Mouse (Mus musculus) adrenal gland, postnatal 25 days (tissue): ENCODE data around the gene Swsap1. TPM values are rescaled to one million over a fixed set of nuclear protein-coding genes. Genes with fewer than 3 reads are reported as not detected.

Experiments
- DNase-seq: peaks from one replicate; pipeline ENCODE4 v3.0.0; 2021; ENCODE audit warnings: mixed read lengths
- long read RNA-seq: library from polyadenylated mRNA; stranded (forward); transcript quantifications from one replicate; pipeline ENCODE4 v2.0.0, GENCODE M21; 2021
- total RNA-seq: library from RNA; stranded (reverse); gene quantifications from 2 replicates; pipeline ENCODE4 v1.2.3, GENCODE M21; 2021

The Swsap1 gene
- total RNA-seq = 14.0 and 19.4 TPM in 2 replicates
- long read RNA-seq, transcript Swsap1-201 (2 exons, 1,838 nt) = major isoform, 20 of 23 reads
- long read RNA-seq, partial matches to known transcripts = 2 of 23 reads
- long read RNA-seq, other reads (novel, unspliced or antisense) = 1 of 23 reads

DNA sequence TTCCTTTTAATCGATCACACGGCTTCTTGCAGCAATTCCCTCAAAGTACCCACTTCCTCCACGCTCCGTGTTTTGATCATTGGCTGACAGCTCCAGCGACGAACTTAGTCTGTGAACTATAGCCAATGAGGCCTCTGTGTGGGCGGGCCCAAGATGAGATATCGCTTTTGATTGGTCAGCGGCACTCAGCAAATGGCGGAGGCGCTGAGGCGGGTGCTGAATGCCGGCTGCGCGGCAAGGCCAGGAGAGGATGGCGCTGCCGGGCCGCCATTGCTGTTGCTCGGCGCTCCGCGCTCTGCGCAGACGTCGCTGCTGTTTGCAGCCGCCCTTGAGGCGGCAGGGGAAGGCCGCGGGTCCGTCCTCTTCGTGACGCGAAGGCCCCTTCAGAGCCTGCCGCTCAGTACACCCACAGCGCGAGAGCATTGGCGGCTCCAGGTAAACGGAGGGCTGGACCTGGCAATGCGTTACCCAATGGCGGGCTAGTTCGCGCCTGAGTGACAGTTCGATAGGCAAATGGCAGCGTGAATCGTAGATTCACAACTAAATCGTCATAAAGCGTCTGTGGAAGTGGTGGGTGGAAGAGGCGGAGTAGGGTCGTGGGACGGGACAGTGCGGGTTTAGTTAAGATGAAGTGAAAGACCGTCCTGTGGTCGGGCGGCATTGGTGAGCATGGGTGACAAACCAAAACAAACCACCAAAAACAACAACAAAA, at the start of gene Swsap1:
Gene Swsap1 (plus strand): TSS at position 186 of the 712 bp plus-strand sequence.
- DNase-seq = peak; percentile 95

DNA sequence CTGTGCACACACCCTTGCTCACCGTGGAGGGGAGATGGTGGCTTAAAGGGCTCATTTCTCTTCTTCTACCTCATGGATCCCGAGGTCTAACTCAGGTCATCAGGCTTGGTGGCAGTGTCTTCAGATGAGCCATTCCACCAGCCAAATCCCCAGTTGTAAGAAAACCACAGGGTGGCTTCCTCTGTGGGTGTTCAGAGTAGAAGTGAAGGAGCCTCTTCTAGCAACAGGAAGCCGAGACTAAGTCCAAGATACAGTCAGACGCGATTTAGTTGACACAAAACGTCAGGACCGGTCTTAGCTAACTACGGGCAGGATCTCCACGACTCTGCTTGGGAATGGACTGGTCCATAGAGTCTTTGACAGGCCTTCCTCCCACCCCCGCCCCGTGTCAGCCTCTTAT, 47.3 kb upstream of the Swsap1 start:
- DNase-seq = no peak

DNA sequence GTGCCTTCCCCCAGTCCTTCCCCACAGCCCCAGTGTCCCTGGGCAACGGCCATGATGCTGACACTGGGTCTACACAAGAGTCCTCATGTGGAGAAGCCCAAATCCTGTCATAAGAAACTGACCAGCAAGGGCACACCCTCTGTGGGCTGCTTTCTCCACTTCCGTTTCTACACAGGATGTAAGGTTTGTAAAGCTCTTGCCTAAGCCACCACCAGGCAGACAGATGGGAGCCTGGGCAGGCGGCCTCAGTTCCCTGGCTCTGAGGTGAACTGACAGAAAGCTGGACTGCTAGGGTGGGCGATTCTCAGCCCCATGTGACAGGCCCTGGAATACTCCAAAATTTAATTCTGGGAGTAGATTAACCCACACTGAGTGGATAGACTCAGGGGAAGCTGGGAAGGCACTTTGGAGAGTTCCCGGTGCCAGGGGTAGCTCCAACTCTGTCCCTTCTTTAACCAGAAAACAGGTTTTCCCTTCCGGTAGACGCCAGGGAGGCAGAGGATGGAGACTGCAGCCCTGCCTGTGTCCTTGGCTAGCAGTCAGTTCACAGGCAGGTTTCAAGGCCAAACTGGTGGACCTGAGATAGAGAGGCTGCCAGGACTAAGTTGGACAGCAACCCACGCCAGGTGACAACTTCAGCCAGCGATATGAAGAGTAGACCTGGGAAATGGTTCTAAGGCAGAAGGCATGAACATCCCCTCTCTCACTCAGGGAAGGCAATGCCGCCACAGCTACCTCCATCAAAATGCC, 45.9 kb upstream of the Swsap1 start:
- DNase-seq = no peak

DNA sequence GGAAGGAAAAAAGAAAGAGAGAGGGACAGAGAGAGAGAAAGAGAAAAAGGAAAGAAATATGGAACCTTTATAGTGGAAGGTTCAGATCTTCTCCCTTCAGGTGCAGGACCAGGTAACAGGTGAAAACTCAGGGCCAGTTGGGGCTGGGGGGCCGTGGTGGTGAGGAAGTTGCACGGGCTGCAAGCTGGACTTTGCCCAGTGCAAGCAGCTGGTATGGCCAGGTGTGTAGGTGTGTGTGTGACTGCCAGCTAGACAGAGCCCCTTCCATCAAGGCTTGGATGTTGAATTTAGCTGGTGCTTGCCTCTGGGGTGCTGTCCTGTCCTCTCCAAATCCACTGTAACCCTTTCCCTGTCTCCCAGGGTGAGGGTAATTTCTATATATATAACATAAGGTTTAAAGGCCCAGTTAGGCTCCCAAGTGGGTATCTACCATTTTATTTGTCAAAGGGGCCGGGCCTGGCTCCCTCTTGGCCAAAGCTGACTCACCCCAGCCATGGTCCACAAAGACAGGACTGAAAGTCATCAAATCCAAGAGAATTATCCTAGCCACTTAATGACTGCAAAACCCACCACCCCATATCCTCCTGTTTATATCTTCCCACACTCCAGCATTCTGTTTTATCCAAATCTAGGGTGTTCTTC, 38.6 kb upstream of the Swsap1 start:
- DNase-seq = no peak

DNA sequence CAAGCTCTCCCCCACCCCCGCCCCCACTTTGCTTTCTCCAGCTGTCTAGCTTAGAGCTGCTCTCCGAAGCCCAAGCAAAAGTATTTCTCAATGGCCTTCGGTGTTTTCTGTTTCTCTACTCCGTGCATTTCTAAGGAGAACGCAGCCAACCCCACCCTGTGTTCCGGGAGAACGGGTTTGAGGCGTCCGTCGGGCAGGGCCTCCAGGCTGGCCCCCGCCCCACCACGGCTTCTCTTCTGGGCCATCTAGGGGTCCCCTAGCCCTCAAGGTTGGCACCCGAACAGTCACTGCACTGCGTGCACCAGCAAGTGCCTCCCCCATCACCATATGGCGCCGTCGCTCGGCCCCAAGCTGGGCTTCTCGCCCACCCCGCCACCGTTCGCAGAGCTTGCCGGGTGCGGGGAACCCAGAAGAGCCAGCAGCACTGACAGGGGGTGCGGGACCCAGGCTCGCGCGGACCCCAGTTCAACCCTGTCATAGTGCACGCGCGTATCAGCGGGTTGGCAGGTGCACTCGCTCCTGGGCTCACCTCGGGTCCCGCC, 38.0 kb upstream of the Swsap1 start:
- no peak for DNase-seq

DNA sequence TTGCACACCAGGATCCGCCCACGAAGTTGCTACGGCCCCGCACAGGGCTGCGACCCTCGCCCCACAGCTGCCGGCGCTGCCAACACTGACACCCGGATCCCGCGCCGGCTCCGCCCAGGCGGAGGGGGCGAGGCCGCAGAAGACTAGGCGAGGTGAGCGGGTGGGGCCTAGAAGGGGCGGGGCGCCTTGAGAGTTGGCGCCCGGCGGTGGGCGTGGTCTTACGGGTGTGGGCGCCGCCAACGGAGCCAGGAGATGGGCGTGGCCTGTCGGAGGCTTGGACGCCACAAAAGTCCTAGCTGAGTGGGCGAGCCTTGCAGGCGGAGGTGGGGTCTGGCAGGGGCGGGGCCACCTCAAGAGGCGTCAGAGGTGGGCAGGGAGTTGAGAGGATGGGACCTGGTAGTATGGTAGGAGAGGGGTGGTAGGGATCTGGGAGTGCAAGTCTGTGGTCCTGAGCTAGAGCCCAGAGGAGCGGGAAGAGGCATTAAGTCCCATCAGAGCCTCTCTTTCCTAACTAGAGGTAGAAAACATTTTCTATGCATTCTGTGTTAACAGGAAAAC, 37.4 kb upstream of the Swsap1 start, which contains the start of gene Rab3d:
Gene Rab3d (minus strand): TSS at position 158 of the 558 bp plus-strand sequence.
- peak; percentile 96 for DNase-seq

DNA sequence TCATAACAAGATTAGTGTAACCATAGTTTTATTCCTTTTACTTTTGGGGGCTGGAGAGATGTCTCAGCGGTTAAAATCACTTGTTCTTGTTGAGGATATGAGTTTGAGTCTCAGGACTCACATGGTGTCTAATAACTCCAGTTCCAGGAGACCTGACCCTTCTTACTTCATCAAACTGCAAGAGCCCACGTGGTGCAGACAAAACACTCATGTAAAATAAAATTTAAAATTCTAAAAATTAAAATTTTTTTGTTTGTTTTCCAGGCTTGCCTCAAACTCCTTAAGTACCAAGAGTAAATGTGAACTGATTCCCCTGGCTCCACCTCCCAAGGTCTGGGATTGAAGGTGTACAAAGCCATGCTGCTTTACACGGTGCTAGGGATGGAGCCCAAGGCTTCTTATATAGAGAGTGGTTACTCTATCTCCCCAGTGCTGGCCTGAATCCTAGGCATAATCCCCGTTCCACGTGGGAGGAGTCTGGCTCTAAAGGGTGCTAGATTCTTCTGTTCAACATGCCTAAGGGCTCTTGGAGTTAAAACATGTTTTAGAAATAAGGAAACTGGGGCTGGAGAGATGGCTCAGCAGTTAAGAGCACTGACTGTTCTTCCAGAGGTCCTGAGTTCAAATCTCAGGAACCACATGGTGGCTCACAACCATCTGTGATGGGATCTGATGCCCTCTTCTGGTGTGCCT, 36.7 kb upstream of the Swsap1 start:
- DNase-seq = no peak

DNA sequence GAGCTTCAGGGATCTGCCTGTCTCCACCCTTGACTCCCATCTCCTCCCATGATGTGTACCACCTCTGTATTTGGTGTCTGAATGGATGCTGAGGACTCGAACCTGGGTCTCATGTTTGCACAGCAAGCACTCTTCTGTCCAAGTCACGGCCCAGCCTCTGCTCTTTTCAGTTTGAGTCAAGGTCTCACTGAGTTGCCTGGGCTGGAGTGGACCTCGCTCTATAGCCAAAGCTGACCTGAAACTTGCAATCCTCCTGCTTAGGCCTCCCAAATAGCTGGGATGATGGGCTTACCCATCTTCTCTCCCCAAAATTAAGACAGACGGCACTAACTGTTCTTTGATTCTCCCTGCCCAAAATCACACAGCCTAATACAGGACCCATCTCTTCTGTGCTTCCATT, 32.5 kb upstream of the Swsap1 start:
- DNase-seq = no peak

DNA sequence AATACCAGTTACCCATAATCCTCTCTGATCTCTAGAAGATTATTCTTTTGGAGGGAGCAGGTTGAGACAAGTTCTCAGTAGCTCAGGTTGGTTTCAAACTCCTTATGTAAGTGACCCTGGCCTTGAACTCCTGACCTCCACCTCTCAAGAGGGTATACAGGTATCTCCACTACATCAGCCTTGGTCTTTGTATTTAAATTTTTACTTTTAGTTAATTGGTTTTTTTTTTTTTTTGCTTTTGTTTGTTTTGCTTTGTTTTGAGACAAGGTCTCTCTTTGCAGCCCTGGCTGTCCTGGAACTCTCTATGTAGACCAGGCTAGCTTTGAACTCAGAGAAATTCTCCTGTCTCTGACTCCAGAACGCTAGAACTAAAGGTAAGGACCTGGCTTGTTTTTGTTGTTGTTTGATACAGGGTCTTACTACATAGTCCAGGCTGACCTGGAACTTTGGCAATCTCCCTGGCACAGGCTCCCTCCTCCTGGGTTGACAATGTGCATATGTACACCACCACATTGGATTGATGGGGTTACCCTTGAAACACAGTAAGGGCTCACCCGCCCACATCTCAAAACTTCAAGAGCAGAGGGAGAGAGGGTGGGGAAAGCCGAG, 32.0 kb upstream of the Swsap1 start:
- no peak for DNase-seq

DNA sequence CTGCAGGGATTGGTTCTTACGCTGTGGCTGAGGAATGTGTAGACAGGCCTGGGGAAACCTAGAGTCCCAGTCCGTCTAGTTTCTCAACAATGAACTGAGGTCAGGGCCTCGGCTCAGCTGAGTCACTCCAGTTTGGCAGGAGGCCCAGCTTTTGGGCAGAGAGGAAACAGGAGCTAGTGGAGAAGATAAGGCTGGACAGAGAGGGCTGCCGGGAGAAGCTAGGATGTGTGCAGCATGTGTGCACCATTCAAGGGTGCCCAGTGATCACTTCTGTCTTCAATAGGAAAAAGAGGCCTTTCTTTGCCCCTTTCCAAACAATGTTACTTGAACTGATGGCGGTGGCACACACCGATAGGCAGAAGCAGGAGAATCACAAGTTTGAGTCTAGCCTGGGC, 31.5 kb upstream of the Swsap1 start:
- peak; percentile 95 for DNase-seq

DNA sequence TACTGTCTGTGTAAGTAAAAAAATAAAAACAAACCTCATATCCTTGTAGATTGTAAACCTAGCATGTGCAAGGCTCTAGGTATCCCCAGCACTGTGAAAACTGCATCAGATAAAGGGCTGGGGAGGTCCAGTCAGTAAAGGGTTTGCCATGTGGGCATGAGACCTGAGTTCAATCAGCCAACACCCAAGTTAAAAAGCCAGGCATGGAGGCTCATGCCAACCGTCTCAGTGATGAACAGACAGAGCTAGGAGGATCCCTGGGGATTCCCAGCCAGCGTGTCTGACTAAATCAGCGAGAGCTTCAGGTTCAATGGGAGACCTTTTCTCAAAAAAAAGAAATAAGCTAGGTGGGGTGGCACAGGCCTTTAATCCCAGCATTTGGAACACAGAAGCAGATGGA, 30.5 kb upstream of the Swsap1 start:
- no peak for DNase-seq

DNA sequence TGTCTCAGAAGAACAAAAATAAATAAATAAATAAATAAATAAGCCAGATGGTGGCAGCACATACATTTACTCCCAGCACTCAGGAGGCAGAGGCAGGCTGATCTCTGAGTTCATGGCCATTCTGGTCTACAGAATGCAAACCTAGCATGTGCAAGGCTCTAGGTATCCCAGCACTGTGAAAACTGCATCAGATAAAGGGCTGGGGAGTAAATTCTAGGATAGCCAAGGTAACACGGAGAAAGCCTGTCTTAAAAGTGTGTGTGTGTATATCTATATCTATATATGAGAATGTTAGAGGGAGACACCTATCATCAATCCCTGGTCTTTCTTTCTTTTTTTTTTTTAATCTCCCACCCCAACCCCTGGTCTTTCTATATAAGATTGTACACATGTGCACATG, 30.0 kb upstream of the Swsap1 start:
- no peak for DNase-seq

DNA sequence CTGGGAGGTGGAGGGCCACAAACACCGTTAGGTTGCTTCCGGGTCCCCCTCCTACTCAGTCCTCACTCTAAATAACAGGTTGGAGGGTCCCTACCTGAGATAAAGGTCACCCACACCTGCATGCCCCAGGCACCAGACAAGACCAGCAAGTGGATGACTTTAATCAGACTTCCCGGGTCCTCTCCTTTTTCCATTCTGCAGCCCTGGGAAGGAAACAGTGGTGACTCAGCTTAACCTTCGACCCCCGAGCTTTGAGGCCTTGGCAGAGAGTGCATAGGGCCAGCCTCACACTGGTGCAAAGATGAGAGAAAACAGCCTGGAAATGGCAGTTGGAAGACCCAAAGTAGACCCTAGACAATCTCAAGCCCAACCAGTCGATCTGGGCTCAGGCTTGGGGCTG, 29.4 kb upstream of the Swsap1 start:
- DNase-seq = peak; percentile 70

DNA sequence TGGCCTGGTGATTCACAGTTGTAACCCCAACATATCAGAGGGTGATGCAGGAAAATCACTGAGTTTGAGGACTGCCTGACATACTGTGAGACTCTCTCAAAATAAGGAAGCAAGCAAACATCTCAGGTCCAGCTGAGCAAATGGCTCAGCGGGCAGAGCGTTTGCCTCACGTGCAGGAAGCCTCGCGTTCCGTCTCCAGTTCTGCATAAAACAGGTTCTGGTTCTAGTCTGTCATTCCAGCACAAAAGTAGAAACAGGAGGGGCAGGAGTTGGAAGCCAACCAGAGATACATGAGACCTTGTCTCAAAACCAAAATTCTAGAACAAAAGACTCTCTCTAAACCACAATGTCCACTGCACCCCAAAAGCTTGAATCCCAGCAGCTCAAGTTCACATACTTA, 28.8 kb upstream of the Swsap1 start:
- DNase-seq = no peak

DNA sequence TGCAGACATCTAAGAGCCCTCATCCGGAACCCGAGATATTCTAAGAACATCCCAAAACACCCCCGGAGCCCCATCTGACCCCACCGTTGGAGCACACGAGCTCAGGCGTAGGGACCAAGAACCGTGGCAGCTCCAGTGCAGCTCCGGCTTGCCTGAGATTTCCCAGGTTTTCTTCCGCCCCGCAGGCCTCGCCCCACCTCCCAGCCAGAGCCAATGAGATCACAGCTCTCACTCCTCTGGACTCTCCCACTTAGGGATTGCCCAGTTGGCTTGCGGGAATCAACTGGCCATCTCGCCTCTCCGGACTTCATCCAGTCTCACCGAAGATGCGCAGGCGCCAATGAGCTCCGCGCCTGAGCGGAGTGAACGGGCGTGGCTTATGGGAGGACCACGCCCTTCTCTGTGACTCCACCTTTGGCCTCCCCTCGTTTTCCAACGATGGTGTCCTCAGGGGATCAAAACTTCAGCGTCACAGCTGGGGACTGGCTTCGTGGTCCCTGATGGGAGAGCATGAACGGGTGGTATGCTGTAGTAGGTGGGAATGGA, 28.3 kb upstream of the Swsap1 start, which contains the start of the genes Ccdc159 and Tmem205:
Gene Ccdc159 (plus strand): TSS at position 264 of the 546 bp plus-strand sequence.
Gene Tmem205 (minus strand): TSS at position 349 of the 546 bp plus-strand sequence.
- peak; percentile 92 for DNase-seq

DNA sequence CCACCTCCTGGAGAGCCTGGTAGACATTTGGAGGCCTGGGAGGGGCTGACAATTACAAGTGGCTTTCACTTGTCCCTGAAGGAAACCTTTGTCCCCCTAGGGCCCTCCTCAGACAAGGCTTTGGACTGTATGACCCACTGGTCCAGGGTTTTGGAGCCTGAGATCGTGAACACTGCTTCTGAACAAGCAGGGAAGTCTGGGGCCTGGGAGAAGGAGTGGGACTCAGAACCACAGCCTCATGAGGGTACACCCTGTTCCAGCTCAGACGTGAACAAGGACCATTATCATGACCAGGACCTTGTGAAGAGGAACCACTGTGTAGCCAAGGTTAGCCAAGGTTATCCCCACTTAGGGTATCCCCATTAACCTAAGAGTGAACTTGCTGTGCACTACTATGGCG, 26.3 kb upstream of the Swsap1 start:
- DNase-seq = no peak

DNA sequence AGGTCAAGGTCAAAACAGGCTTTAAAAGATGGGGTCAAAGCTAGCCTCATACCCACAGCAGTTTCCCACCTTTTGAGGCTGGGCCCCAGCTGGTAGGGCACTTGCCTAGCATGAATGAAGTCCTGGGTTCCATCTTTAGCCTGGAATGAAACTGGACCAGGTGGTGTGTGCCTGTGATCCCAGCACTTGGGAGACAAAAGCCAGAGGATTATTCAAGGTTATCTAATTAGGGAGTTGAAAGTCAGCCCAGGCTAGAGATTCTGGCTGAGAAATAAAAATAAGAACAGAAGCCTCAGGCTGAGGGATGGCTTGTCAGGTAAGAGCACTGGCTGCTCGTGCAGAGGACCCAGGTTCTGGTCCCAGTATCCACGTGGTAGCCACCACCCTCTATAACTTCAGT, 23.5 kb upstream of the Swsap1 start:
- DNase-seq = no peak

DNA sequence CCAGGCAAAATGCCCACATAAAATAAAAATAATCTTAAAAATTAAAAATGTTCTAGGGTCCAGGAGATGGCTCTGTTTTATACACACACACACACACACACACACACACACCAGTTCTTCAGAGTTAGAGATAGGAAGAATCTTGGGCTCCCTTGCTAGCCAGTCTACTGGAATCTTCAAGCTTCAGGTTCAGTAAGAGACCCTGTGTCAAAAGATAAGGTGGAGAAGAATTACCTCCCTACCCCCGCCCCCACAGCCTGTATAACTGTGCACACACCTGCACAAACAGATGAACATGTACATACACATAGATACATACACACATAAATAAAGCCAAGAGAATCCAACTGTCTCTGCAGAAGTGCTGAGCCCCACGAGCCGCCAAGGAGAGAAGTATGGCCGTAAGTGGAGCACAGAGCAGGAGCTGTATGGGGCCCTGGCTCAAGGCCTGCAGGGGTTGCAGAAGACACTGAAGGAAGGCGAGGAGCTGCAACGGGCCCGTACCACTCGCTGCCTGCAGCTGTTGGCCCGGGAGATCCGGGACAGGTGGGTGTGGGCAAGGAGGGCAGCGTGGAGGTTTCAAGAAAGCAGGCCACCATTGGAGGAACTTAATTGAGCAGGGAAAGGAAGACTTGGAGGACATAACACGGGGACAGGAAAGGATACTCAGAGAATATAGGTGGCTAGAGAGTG, 23.0 kb upstream of the Swsap1 start:
- DNase-seq = no peak

DNA sequence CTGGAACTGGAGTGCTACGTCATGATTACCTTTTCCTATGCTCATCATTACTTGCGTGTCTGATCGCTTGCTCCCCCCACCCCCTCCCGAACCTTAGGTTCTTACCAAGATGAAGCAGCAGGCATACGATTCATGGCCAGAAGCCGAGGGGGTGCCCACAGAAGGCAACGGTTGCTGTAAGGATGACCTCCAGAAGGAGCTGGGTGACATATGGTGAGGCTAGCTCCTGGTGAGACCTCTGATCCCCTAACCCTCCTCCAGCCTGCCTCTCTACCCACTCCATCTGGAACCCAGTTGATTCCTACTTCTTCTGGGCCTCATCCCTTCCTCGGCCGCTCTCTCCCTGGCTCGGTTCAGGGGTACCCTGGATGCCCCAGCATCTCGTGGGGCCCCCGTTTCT, 21.5 kb upstream of the Swsap1 start:
- DNase-seq = no peak

DNA sequence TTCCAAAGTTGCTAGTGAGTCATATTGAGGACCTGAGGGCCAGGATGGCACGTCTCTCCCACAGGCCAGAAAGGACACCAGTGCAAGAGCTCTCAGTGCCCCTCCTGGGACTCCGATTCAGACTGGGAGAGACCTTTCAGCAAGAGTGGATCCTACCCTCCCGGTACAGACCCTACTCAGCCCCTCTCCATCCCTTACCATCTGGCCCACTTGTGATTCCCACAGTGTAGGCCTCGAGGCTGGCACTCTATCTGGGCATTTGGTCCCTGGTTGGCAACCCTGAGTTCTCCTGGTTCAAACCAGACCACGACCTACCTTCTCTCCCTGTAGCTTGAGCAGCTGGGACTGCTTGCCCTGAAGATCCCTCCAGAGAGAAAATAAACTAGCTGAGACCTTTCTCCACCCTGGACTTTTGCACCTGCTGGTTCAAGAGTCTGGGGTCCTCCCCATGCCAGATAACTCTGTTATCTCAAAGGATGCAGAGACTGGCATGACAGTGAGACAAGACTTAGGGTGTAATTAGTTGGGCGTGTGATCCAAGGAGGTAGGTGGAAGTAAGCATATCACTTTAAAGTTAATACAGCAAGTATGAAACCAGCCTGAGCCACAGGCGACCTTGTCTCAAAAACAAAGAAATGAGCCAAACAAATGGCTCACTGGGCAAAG, 20.0 kb upstream of the Swsap1 start:
- DNase-seq = no peak
